Mouse (Mus musculus) urinary bladder, adult 2 months (tissue): ENCODE measurements at regions not wholly inside any gene's neighbourhood (a gene's known extent, or its start where the extent isn't known, plus 50 kb on each side); places are given as distances from the start of the nearest gene placed in this dataset.
"Not testable (repeated sequence)": the region's sequence is repeated elsewhere in the genome, so short reads cannot be mapped to it uniquely, and the experiment has no call there.

ENCODE experiments used
- DNase-seq: peaks from one replicate; pipeline ENCODE4 v3.0.0; 2022; ENCODE audit warnings: low spot score

GRCm38 (mm10) chr11:16559001-16559699, 50.9 kb upstream of the Sec61g start:
- no peak for DNase-seq

- DNase-seq: no peak
Observed at GRCm38 (mm10) chr11:16561727-16562126, 53.4 kb upstream of the Sec61g start.

- no peak for DNase-seq
Observed at GRCm38 (mm10) chr11:16589085-16589680, 80.9 kb upstream of the Sec61g start.

- DNase-seq: no peak
Observed at GRCm38 (mm10) chr11:16590541-16590940, 82.3 kb upstream of the Sec61g start.

- peak; percentile 42 for DNase-seq
Observed at GRCm38 (mm10) chr11:16591471-16591921, 83.2 kb upstream of the Sec61g start.

GRCm38 (mm10) chr11:16592006-16592405, 83.7 kb upstream of the Sec61g start:
- no peak for DNase-seq

GRCm38 (mm10) chr11:16592766-16593165, 84.5 kb upstream of the Sec61g start:
- DNase-seq: no peak

GRCm38 (mm10) chr11:16594832-16595231, 86.5 kb upstream of the Sec61g start:
- DNase-seq: no peak

GRCm38 (mm10) chr11:16597038-16597830, 89.0 kb upstream of the Sec61g start:
- DNase-seq: no peak

GRCm38 (mm10) chr11:16602947-16603346, 94.7 kb upstream of the Sec61g start:
- DNase-seq: no peak

- no peak for DNase-seq
Observed at GRCm38 (mm10) chr11:16606435-16607214, 98.3 kb upstream of the Sec61g start.

GRCm38 (mm10) chr11:16607900-16608422, 99.7 kb upstream of the Sec61g start:
- not testable (repeated sequence) for DNase-seq

- no peak for DNase-seq
Observed at GRCm38 (mm10) chr11:16611741-16612140, 103.5 kb upstream of the Sec61g start.

- no peak for DNase-seq
Observed at GRCm38 (mm10) chr11:16612524-16612923, 104.2 kb upstream of the Sec61g start.

GRCm38 (mm10) chr11:16619736-16620135, 111.5 kb upstream of the Sec61g start:
- no peak for DNase-seq

- no peak for DNase-seq
Observed at GRCm38 (mm10) chr11:16623694-16624093, 115.4 kb upstream of the Sec61g start.

- DNase-seq: no peak
Observed at GRCm38 (mm10) chr11:16627294-16628085, 119.2 kb upstream of the Sec61g start.

- DNase-seq: no peak
Observed at GRCm38 (mm10) chr11:16629410-16630129, 121.3 kb upstream of the Sec61g start.

- DNase-seq: not testable (repeated sequence)
Observed at GRCm38 (mm10) chr11:16635796-16636195, 116.2 kb upstream of the Egfr start.

GRCm38 (mm10) chr11:16637679-16638078, 114.3 kb upstream of the Egfr start:
- no peak for DNase-seq
